Mouse (Mus musculus): Measurements from ENCODE around the gene Imp3. TPM values are rescaled to one million over a fixed set of nuclear protein-coding genes. Genes with fewer than 3 reads are reported as not detected.
"Not testable (repeated sequence)": the region's sequence is repeated elsewhere in the genome, so short reads cannot be mapped to it uniquely, and the experiment has no call there.

Gene Imp3
- polyA plus RNA-seq, 1 experiment from 2014 or later = 66.8 TPM

- Histone ChIP-seq H3K4me1 (ENCODE audit: control insufficient read depth, insufficient read depth, low read depth, low read length) (peaks cover 7% of the 10 kb centered on the region; the same call in 1 of the 2 replicates), H3K27ac (ENCODE audit: low read depth, low read length) (no peak overlapping the region), H3K9ac (ENCODE audit: low read depth, low read length) (no peak overlapping the region), H3K4me3 (ENCODE audit: low read length) (no peak overlapping the region), H3K9me3 (ENCODE audit: control insufficient read depth, low read length) (no peaks in the 10 kb centered on the region), H3K36me3 (ENCODE audit: control insufficient read depth, insufficient read depth, low read length) (no peaks in the 10 kb centered on the region), H3K27me3 (replicated peaks; ENCODE audit: control insufficient read depth, insufficient read depth, low read length) (no peaks in the 10 kb centered on the region; the same call in 1 of the 2 replicates), H3K4me2 (ENCODE audit: low read length) (no peak overlapping the region)
- WGBS = 92% methylated on average over 12 of the region's 12 CpGs
- no peak for ATAC-seq
Observed at GRCm38 (mm10) chr9:56896779-56897178, 40.5 kb upstream of the Imp3 start.

GRCm38 (mm10) chr9:56899409-56899808, 37.9 kb upstream of the Imp3 start:
- no peaks in the 10 kb centered on the region for H3K9me3 ChIP-seq (ENCODE audit: control insufficient read depth, low read length)
- no peak overlapping the region for H3K4me3 ChIP-seq (ENCODE audit: low read length)
- no peak overlapping the region for H3K27ac ChIP-seq (ENCODE audit: low read depth, low read length)
- H3K4me1 ChIP-seq (ENCODE audit: control insufficient read depth, insufficient read depth, low read depth, low read length) = no peaks in the 10 kb centered on the region
- no peak overlapping the region for H3K9ac ChIP-seq (ENCODE audit: low read depth, low read length)
- H3K27me3 ChIP-seq (replicated peaks; ENCODE audit: control insufficient read depth, insufficient read depth, low read length) = no peaks in the 10 kb centered on the region
- H3K4me2 ChIP-seq (ENCODE audit: low read length) = no peak overlapping the region
- no peaks in the 10 kb centered on the region for H3K36me3 ChIP-seq (ENCODE audit: control insufficient read depth, insufficient read depth, low read length)
- no peak for ATAC-seq
- WGBS = 66% methylated on average over 11 of the region's 11 CpGs

- Histone ChIP-seq H3K9me3 (ENCODE audit: control insufficient read depth, low read length) (no peaks in the 10 kb centered on the region), H3K27me3 (replicated peaks; ENCODE audit: control insufficient read depth, insufficient read depth, low read length) (no peaks in the 10 kb centered on the region)
Observed at GRCm38 (mm10) chr9:56900060-56900459, 37.2 kb upstream of the Imp3 start.

GRCm38 (mm10) chr9:56900571-56900970, 36.7 kb upstream of the Imp3 start:
- H3K4me3 ChIP-seq (ENCODE audit: low read length) = no peak overlapping the region
- ATAC-seq = no peak
- H3K9me3 ChIP-seq (ENCODE audit: control insufficient read depth, low read length) = no peaks in the 10 kb centered on the region
- H3K27me3 ChIP-seq (replicated peaks; ENCODE audit: control insufficient read depth, insufficient read depth, low read length) = no peaks in the 10 kb centered on the region
- no peak overlapping the region for H3K4me2 ChIP-seq (ENCODE audit: low read length)
- no peak overlapping the region for H3K27ac ChIP-seq (ENCODE audit: low read depth, low read length)
- H3K4me1 ChIP-seq (ENCODE audit: control insufficient read depth, insufficient read depth, low read depth, low read length) = no peaks in the 10 kb centered on the region
- no peaks in the 10 kb centered on the region for H3K36me3 ChIP-seq (ENCODE audit: control insufficient read depth, insufficient read depth, low read length)
- WGBS = 76% methylated on average over 9 of the region's 9 CpGs
- no peak overlapping the region for H3K9ac ChIP-seq (ENCODE audit: low read depth, low read length)

More at GRCm38 (mm10) chr9:56900060-56900459, 37.2 kb upstream of the Imp3 start:
- no peak for ATAC-seq
- no peak overlapping the region for H3K4me2 ChIP-seq (ENCODE audit: low read length)
- no peak overlapping the region for H3K4me3 ChIP-seq (ENCODE audit: low read length)
- H3K4me1 ChIP-seq (ENCODE audit: control insufficient read depth, insufficient read depth, low read depth, low read length) = no peaks in the 10 kb centered on the region
- no peak overlapping the region for H3K27ac ChIP-seq (ENCODE audit: low read depth, low read length)
- H3K9ac ChIP-seq (ENCODE audit: low read depth, low read length) = no peak overlapping the region
- H3K36me3 ChIP-seq (ENCODE audit: control insufficient read depth, insufficient read depth, low read length) = no peaks in the 10 kb centered on the region

- Histone ChIP-seq H3K36me3 (ENCODE audit: control insufficient read depth, insufficient read depth, low read length) (no peaks in the 10 kb centered on the region), H3K27ac (ENCODE audit: low read depth, low read length) (no peak overlapping the region), H3K27me3 (replicated peaks; ENCODE audit: control insufficient read depth, insufficient read depth, low read length) (no peaks in the 10 kb centered on the region), H3K4me1 (ENCODE audit: control insufficient read depth, insufficient read depth, low read depth, low read length) (no peaks in the 10 kb centered on the region), H3K4me2 (ENCODE audit: low read length) (no peak overlapping the region), H3K9me3 (ENCODE audit: control insufficient read depth, low read length) (no peaks in the 10 kb centered on the region), H3K4me3 (ENCODE audit: low read length) (no peak overlapping the region), H3K9ac (ENCODE audit: low read depth, low read length) (no peak overlapping the region)
- no peak for ATAC-seq
- 73% methylated on average over 8 of the region's 8 CpGs for WGBS
Observed at GRCm38 (mm10) chr9:56901187-56901586, 36.1 kb upstream of the Imp3 start.

- Histone ChIP-seq H3K4me2 (ENCODE audit: low read length) (no peak overlapping the region), H3K27ac (ENCODE audit: low read depth, low read length) (no peak overlapping the region), H3K4me3 (ENCODE audit: low read length) (no peak overlapping the region), H3K4me1 (ENCODE audit: control insufficient read depth, insufficient read depth, low read depth, low read length) (no peaks in the 10 kb centered on the region), H3K9ac (ENCODE audit: low read depth, low read length) (no peak overlapping the region), H3K36me3 (ENCODE audit: control insufficient read depth, insufficient read depth, low read length) (no peaks in the 10 kb centered on the region), H3K9me3 (ENCODE audit: control insufficient read depth, low read length) (no peaks in the 10 kb centered on the region), H3K27me3 (replicated peaks; ENCODE audit: control insufficient read depth, insufficient read depth, low read length) (no peaks in the 10 kb centered on the region)
- no peak for ATAC-seq
- WGBS = 79% methylated on average over 3 of the region's 3 CpGs
Observed at GRCm38 (mm10) chr9:56903662-56904061, 33.6 kb upstream of the Imp3 start.

- Histone ChIP-seq H3K36me3 (ENCODE audit: control insufficient read depth, insufficient read depth, low read length) (no peaks in the 10 kb centered on the region), H3K9ac (ENCODE audit: low read depth, low read length) (no peak overlapping the region), H3K27ac (ENCODE audit: low read depth, low read length) (no peak overlapping the region), H3K4me1 (ENCODE audit: control insufficient read depth, insufficient read depth, low read depth, low read length) (no peaks in the 10 kb centered on the region), H3K27me3 (replicated peaks; ENCODE audit: control insufficient read depth, insufficient read depth, low read length) (no peaks in the 10 kb centered on the region), H3K9me3 (ENCODE audit: control insufficient read depth, low read length) (no peaks in the 10 kb centered on the region), H3K4me2 (ENCODE audit: low read length) (no peak overlapping the region), H3K4me3 (ENCODE audit: low read length) (no peak overlapping the region)
- 92% methylated on average over 9 of the region's 9 CpGs for WGBS
- ATAC-seq = no peak
Observed at GRCm38 (mm10) chr9:56907549-56907948, 29.7 kb upstream of the Imp3 start.

- not testable (repeated sequence) for H3K9me3 ChIP-seq (ENCODE audit: control insufficient read depth, low read length); H3K4me1 ChIP-seq (ENCODE audit: control insufficient read depth, insufficient read depth, low read depth, low read length); H3K27me3 ChIP-seq (replicated peaks; ENCODE audit: control insufficient read depth, insufficient read depth, low read length); H3K27ac ChIP-seq (ENCODE audit: low read depth, low read length); H3K4me3 ChIP-seq (ENCODE audit: low read length); H3K36me3 ChIP-seq (ENCODE audit: control insufficient read depth, insufficient read depth, low read length); ATAC-seq; H3K4me2 ChIP-seq (ENCODE audit: low read length); H3K9ac ChIP-seq (ENCODE audit: low read depth, low read length)
- WGBS = 48% methylated on average over 4 of the region's 4 CpGs
Observed at GRCm38 (mm10) chr9:56909991-56910390, 27.3 kb upstream of the Imp3 start.

GRCm38 (mm10) chr9:56911017-56911416, 26.3 kb upstream of the Imp3 start:
- Histone ChIP-seq H3K27me3 (replicated peaks; ENCODE audit: control insufficient read depth, insufficient read depth, low read length) (no peaks in the 10 kb centered on the region), H3K4me3 (ENCODE audit: low read length) (no peak overlapping the region), H3K4me1 (ENCODE audit: control insufficient read depth, insufficient read depth, low read depth, low read length) (no peaks in the 10 kb centered on the region), H3K27ac (ENCODE audit: low read depth, low read length) (no peak overlapping the region), H3K9ac (ENCODE audit: low read depth, low read length) (no peak overlapping the region), H3K9me3 (ENCODE audit: control insufficient read depth, low read length) (no peaks in the 10 kb centered on the region), H3K36me3 (ENCODE audit: control insufficient read depth, insufficient read depth, low read length) (no peaks in the 10 kb centered on the region), H3K4me2 (ENCODE audit: low read length) (no peak overlapping the region)
- WGBS = 59% methylated on average over 1 of the region's 1 CpGs
- no peak for ATAC-seq

- Histone ChIP-seq H3K27me3 (replicated peaks; ENCODE audit: control insufficient read depth, insufficient read depth, low read length) (no peaks in the 10 kb centered on the region), H3K9me3 (ENCODE audit: control insufficient read depth, low read length) (no peaks in the 10 kb centered on the region), H3K4me2 (ENCODE audit: low read length) (no peak overlapping the region), H3K36me3 (ENCODE audit: control insufficient read depth, insufficient read depth, low read length) (no peaks in the 10 kb centered on the region), H3K27ac (ENCODE audit: low read depth, low read length) (no peak overlapping the region), H3K4me1 (ENCODE audit: control insufficient read depth, insufficient read depth, low read depth, low read length) (no peaks in the 10 kb centered on the region), H3K4me3 (ENCODE audit: low read length) (no peak overlapping the region), H3K9ac (ENCODE audit: low read depth, low read length) (no peak overlapping the region)
- ATAC-seq = no peak
- 91% methylated on average over 9 of the region's 9 CpGs for WGBS
Observed at GRCm38 (mm10) chr9:56913991-56914390, 23.3 kb upstream of the Imp3 start.
